Mouse (Mus musculus) forebrain, embryonic 12.5 days (tissue): Measurements from ENCODE around the gene Kif18b. TPM values are rescaled to one million over a fixed set of nuclear protein-coding genes. Genes with fewer than 3 reads are reported as not detected.

ENCODE experiments used
- ATAC-seq: fragments of 200-750 bp; cut with Nextera tagmentation; 2 replicates; pipeline ENCODE4 v1.8.0; 2017; ENCODE audit warnings: moderate TSS enrichment; ENCODE audit not compliant: low FRiP score
- H3K27ac ChIP-seq: fragments of 300-500 bp; sonication (generic); 2 replicates; pipeline ENCODE4 v1.5.1; 2016; ENCODE audit warnings: mild to moderate bottlenecking
- H3K27me3 ChIP-seq: fragments of 300-500 bp; sonication (generic); 2 replicates; pipeline ENCODE4 v1.6.1; 2016; ENCODE audit warnings: mild to moderate bottlenecking
- H3K36me3 ChIP-seq: fragments of 300-500 bp; sonication (generic); replicated peaks from 2 replicates; pipeline ENCODE4 v1.6.1; 2016; ENCODE audit warnings: mild to moderate bottlenecking
- H3K4me1 ChIP-seq: fragments of 300-500 bp; sonication (generic); 2 replicates; pipeline ENCODE4 v1.6.1; 2016
- H3K4me2 ChIP-seq: fragments of 300-500 bp; sonication (generic); 2 replicates; pipeline ENCODE4 v1.6.1; 2016; ENCODE audit warnings: mild to moderate bottlenecking, moderate library complexity
- H3K4me3 ChIP-seq: fragments of 300-500 bp; sonication (generic); replicated peaks from 2 replicates; pipeline ENCODE4 v1.5.1; 2016; ENCODE audit warnings: mild to moderate bottlenecking
- H3K9ac ChIP-seq: fragments of 300-500 bp; sonication (generic); 2 replicates; pipeline ENCODE4 v1.6.1; 2016; ENCODE audit warnings: mild to moderate bottlenecking
- H3K9me3 ChIP-seq: fragments of 300-500 bp; sonication (generic); 2 replicates; pipeline ENCODE4 v1.6.1; 2016
- WGBS: fragments of 180-500 bp; shearing (Covaris S2); methylation state at CpG from one replicate; pipeline ENCODE4 v1.1.7; 2016; 5-methylcytosine and 5-hydroxymethylcytosine counted together
- polyA plus RNA-seq: library from polyadenylated mRNA; unstranded; fragments of >200 nt; fragmentation: Nextera tagmentation; extraction: Ambion mirVana; gene quantifications from 2 replicates; pipeline ENCODE4 v1.2.1, GENCODE M21; 2016

Kif18b gene
- polyA plus RNA-seq, 1 experiment from 2014 or later, result 10.8 TPM

GRCm38 (mm10) chr11:102859933-102860332 is 65.0 kb downstream of the Kif18b start:
- H3K9me3 ChIP-seq, result no peaks in the 10 kb centered on the region
- no peak overlapping the region for H3K27ac ChIP-seq
- no peaks in the 10 kb centered on the region for H3K27me3 ChIP-seq
- no peak for ATAC-seq
- WGBS, result 87% methylated on average over 8 of the region's 8 CpGs
- H3K4me1 ChIP-seq, result no peaks in the 10 kb centered on the region
- no peak overlapping the region for H3K4me3 ChIP-seq
- peaks cover 85% of the 10 kb centered on the region for H3K36me3 ChIP-seq
- no peak overlapping the region for H3K4me2 ChIP-seq
- H3K9ac ChIP-seq, result no peak overlapping the region

- H3K9ac ChIP-seq, result no peak overlapping the region
- H3K4me3 ChIP-seq, result no peak overlapping the region
- H3K4me2 ChIP-seq, result no peak overlapping the region
- 89% methylated on average over 11 of the region's 11 CpGs for WGBS
- H3K36me3 ChIP-seq, result peaks cover 86% of the 10 kb centered on the region
- no peaks in the 10 kb centered on the region for H3K9me3 ChIP-seq
- H3K27me3 ChIP-seq, result no peaks in the 10 kb centered on the region
- H3K27ac ChIP-seq, result no peak overlapping the region
- ATAC-seq, result no peak
- no peaks in the 10 kb centered on the region for H3K4me1 ChIP-seq
These were observed 66.0 kb downstream of the Kif18b start for GRCm38 (mm10) chr11:102858951-102859350.

GRCm38 (mm10) chr11:102855941-102856340 is 69.0 kb downstream of the Kif18b start:
- no peak overlapping the region for H3K4me3 ChIP-seq
- H3K9me3 ChIP-seq, result no peaks in the 10 kb centered on the region
- no peak overlapping the region for H3K9ac ChIP-seq
- no peak for ATAC-seq
- H3K4me1 ChIP-seq, result no peaks in the 10 kb centered on the region
- WGBS, result 86% methylated on average over 6 of the region's 6 CpGs
- no peak overlapping the region for H3K27ac ChIP-seq
- peaks cover 88% of the 10 kb centered on the region for H3K36me3 ChIP-seq
- no peak overlapping the region for H3K4me2 ChIP-seq
- no peaks in the 10 kb centered on the region for H3K27me3 ChIP-seq

Other genes starting within 250 kb of the Kif18b start
- gene Ccdc43, start 227.3 kb downstream of the Kif18b start, polyA plus RNA-seq, result 55.1 and 57.7 TPM in 2 replicates
- 22.7 and 23.0 TPM in 2 replicates for gene Adam11, start 163.7 kb downstream of the Kif18b start, polyA plus RNA-seq
- 90.5 and 103 TPM in 2 replicates for gene Gjc1, start 105.4 kb downstream of the Kif18b start, polyA plus RNA-seq
- gene Higd1b, start 89.3 kb downstream of the Kif18b start, polyA plus RNA-seq, result not detected in 2 replicates
- gene Eftud2, start 44.1 kb downstream of the Kif18b start, polyA plus RNA-seq, result 274 and 279 TPM in 2 replicates
- gene Ccdc103, start 43.9 kb downstream of the Kif18b start, polyA plus RNA-seq, result 1.7 and 2.4 TPM in 2 replicates
- gene Fam187a, start 40.0 kb downstream of the Kif18b start, polyA plus RNA-seq, result not detected in 2 replicates
- gene Gfap, start 24.2 kb downstream of the Kif18b start, polyA plus RNA-seq, result 0.09 TPM in 1 of 2 replicates, not detected in the other
- 3.7 and 4.0 TPM in 2 replicates for gene C1ql1, start 21.6 kb upstream of the Kif18b start, polyA plus RNA-seq
- gene Nmt1, start 103.1 kb upstream of the Kif18b start, polyA plus RNA-seq, result 49.0 and 56.2 TPM in 2 replicates
- gene Dcakd, start 103.2 kb upstream of the Kif18b start, polyA plus RNA-seq, result 190 and 210 TPM in 2 replicates
- gene Plcd3, start 176.5 kb upstream of the Kif18b start, polyA plus RNA-seq, result 1.4 and 1.5 TPM in 2 replicates
- 5.7 and 7.1 TPM in 2 replicates for gene Acbd4, start 176.6 kb upstream of the Kif18b start, polyA plus RNA-seq
- 3.4 TPM in 2 replicates for gene Hexim1, start 191.1 kb upstream of the Kif18b start, polyA plus RNA-seq
- 10.1 and 11.8 TPM in 2 replicates for gene Hexim2, start 207.3 kb upstream of the Kif18b start, polyA plus RNA-seq
- gene Fmnl1, start 246.0 kb upstream of the Kif18b start, polyA plus RNA-seq, result 1.1 TPM in 2 replicates